Mouse (Mus musculus): ENCODE data around the gene H2-K1. TPM values are rescaled to one million over a fixed set of nuclear protein-coding genes. Genes with fewer than 3 reads are reported as not detected.

H2-K1 gene
- polyA plus RNA-seq, 1 experiment, result 0.91 TPM

DNA sequence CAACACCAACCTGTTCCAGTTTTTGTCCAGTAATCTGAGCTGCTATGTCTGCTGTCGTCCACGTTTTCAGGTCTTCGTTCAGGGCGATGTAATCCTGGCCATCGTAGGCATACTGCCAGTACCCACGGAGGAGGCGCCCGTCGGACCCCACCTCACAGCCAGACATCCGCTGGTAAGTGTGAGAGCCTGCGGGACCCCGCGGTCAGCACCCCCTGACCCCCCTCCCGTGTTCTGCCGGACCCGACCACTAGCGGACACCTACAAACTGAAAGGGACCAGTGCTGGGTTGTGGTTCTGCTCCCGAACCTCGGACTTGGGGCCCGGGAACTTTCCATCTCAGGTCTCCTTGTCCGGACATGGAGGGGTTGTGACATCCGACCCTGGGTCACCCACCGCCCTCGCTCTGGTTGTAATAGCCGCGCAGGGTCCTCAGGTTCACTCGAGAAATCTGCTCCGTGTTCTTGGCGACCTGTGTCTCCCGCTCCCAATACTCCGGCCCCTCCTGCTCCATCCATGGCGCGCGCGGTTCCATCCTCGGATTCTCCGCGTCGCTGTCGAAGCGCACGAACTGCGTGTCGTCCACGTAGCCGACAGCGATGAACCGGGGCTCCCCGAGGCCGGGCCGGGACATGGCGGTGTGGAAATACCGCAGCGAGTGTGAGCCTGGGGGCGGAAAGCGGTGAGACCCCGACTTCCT lies 22.1 kb downstream of the H2-K1 start:
- H3K36me3 ChIP-seq (ENCODE audit: control insufficient read depth), result no peaks in the 10 kb centered on the region
- H3K4me1 ChIP-seq (ENCODE audit: control insufficient read depth), result peaks cover 11% of the 10 kb centered on the region
- peaks cover 2% of the 10 kb centered on the region; the same call in 1 of the 2 replicates for H3K9me3 ChIP-seq (ENCODE audit: control insufficient read depth, low read length)
- peaks cover 40% of the 10 kb centered on the region for H3K27me3 ChIP-seq (ENCODE audit: control insufficient read depth)
- H3K4me3 ChIP-seq (replicated peaks), result peak overlapping the region; percentile 57
- TF ChIP-seq TAL1 (IDR thresholded peaks at IDR 0.05; ENCODE audit: low read length) (no peak), GATA1 (IDR thresholded peaks at IDR 0.05; ENCODE audit: low read length) (no peak)

GRCm38 (mm10) chr17:33973572-33973971 lies 26.6 kb downstream of the H2-K1 start:
- H3K36me3 ChIP-seq (ENCODE audit: control insufficient read depth), result no peaks in the 10 kb centered on the region
- no peak overlapping the region for H3K4me3 ChIP-seq (replicated peaks)
- peaks cover 5% of the 10 kb centered on the region; the same call in 1 of the 2 replicates for H3K9me3 ChIP-seq (ENCODE audit: control insufficient read depth, low read length)
- H3K27me3 ChIP-seq (ENCODE audit: control insufficient read depth), result peaks cover 19% of the 10 kb centered on the region
- H3K4me1 ChIP-seq (ENCODE audit: control insufficient read depth), result peaks cover 11% of the 10 kb centered on the region
- TF ChIP-seq TAL1 (IDR thresholded peaks at IDR 0.05; ENCODE audit: low read length), result no peak
- TF ChIP-seq GATA1 (IDR thresholded peaks at IDR 0.05; ENCODE audit: low read length), result no peak

DNA sequence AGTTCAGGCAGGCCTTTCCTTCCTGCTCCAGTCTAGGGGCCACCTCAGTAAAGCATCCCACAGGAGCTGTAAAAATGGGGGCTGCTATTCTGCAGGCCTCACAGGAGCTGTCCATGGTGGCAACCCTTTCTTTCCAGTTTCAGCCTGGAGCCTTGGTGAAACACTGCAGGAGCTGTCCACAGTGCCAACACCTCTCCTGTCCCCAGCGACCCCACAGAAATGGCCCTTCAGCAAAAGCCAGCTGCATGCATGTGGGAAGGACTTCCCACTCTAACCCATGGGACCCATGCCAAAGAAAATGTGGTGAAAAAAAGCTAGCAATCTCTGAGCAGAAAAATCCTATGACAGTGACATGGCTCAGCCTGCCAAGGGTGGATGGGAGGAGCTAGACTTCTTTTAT lies 27.5 kb downstream of the H2-K1 start:
- H3K36me3 ChIP-seq (ENCODE audit: control insufficient read depth), result no peaks in the 10 kb centered on the region
- peaks cover 7% of the 10 kb centered on the region for H3K4me1 ChIP-seq (ENCODE audit: control insufficient read depth)
- H3K4me3 ChIP-seq (replicated peaks), result no peak overlapping the region
- H3K27me3 ChIP-seq (ENCODE audit: control insufficient read depth), result peaks cover 10% of the 10 kb centered on the region
- TF ChIP-seq TAL1 (IDR thresholded peaks at IDR 0.05; ENCODE audit: low read length) (no peak), GATA1 (IDR thresholded peaks at IDR 0.05; ENCODE audit: low read length) (no peak)
- H3K9me3 ChIP-seq (ENCODE audit: control insufficient read depth, low read length), result peaks cover 5% of the 10 kb centered on the region; the same call in 1 of the 2 replicates

DNA sequence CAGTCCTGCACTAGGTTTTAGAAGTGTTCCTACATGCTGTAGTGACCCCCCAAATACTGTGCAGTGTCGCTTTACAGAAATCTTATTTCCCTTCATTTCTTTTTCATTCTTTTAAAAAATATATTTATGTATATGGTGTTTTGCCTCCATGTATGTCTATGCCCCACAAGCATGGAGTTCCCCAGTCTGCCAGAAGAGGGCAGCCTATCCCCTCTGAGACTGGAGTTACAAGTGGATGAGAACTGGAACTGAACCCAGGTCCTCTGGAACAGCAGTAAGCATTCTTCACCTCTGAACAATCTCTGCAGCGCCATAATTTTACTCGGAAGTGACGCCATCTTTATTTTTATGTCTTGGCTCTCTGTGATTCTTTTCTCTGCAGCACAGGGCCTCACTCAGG lies 30.8 kb downstream of the H2-K1 start:
- H3K36me3 ChIP-seq (ENCODE audit: control insufficient read depth), result peaks cover 18% of the 10 kb centered on the region
- TF ChIP-seq TAL1 (IDR thresholded peaks at IDR 0.05; ENCODE audit: low read length) (no peak), GATA1 (IDR thresholded peaks at IDR 0.05; ENCODE audit: low read length) (no peak)
- no peaks in the 10 kb centered on the region; the same call in 1 of the 2 replicates for H3K27me3 ChIP-seq (ENCODE audit: control insufficient read depth)
- H3K4me1 ChIP-seq (ENCODE audit: control insufficient read depth), result peaks cover 7% of the 10 kb centered on the region
- H3K4me3 ChIP-seq (replicated peaks), result no peak overlapping the region
- H3K9me3 ChIP-seq (ENCODE audit: control insufficient read depth, low read length), result peaks cover 5% of the 10 kb centered on the region; the same call in 1 of the 2 replicates

DNA sequence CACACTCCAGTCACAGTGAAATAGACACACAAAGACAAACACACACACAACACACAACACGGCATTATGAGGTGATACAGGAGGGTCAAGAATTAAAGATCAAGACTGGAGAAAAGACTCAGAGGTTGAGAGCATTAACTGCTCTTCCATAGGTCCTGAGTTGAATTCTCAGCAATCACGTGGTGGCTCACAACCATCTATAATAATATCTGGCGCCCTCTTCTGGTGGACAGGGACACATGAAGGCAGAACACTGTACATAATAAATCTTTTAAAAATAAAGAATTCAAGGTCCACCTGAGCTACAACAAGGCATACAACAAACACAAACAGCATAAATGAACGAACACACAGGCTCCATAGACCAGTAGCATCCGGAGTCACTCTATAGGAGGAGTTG lies 31.2 kb downstream of the H2-K1 start:
- no peak for TF ChIP-seq TAL1 (IDR thresholded peaks at IDR 0.05; ENCODE audit: low read length)

GRCm38 (mm10) chr17:33968489-33968888 lies 31.7 kb downstream of the H2-K1 start:
- peaks cover 4% of the 10 kb centered on the region for H3K4me1 ChIP-seq (ENCODE audit: control insufficient read depth)
- no peaks in the 10 kb centered on the region; the same call in 1 of the 2 replicates for H3K27me3 ChIP-seq (ENCODE audit: control insufficient read depth)
- TF ChIP-seq TAL1 (IDR thresholded peaks at IDR 0.05; ENCODE audit: low read length), result no peak
- TF ChIP-seq GATA1 (IDR thresholded peaks at IDR 0.05; ENCODE audit: low read length), result no peak
- peaks cover 21% of the 10 kb centered on the region for H3K36me3 ChIP-seq (ENCODE audit: control insufficient read depth)
- H3K4me3 ChIP-seq (replicated peaks), result no peak overlapping the region
- H3K9me3 ChIP-seq (ENCODE audit: control insufficient read depth, low read length), result peaks cover 4% of the 10 kb centered on the region; the same call in 1 of the 2 replicates

More for the DNA sequence above, 31.2 kb downstream of the H2-K1 start:
- H3K4me3 ChIP-seq (replicated peaks), result no peak overlapping the region
- H3K36me3 ChIP-seq (ENCODE audit: control insufficient read depth), result peaks cover 19% of the 10 kb centered on the region
- peaks cover 5% of the 10 kb centered on the region; the same call in 1 of the 2 replicates for H3K9me3 ChIP-seq (ENCODE audit: control insufficient read depth, low read length)
- no peaks in the 10 kb centered on the region; the same call in 1 of the 2 replicates for H3K27me3 ChIP-seq (ENCODE audit: control insufficient read depth)
- H3K4me1 ChIP-seq (ENCODE audit: control insufficient read depth), result peaks cover 7% of the 10 kb centered on the region

GRCm38 (mm10) chr17:33965846-33966550 lies 34.1 kb downstream of the H2-K1 start:
- no peak overlapping the region for H3K4me3 ChIP-seq (replicated peaks)
- no peaks in the 10 kb centered on the region; the same call in 1 of the 2 replicates for H3K27me3 ChIP-seq (ENCODE audit: control insufficient read depth)
- no peak for TF ChIP-seq TAL1 (IDR thresholded peaks at IDR 0.05; ENCODE audit: low read length)
- TF ChIP-seq GATA1 (IDR thresholded peaks at IDR 0.05; ENCODE audit: low read length), result no peak
- H3K9me3 ChIP-seq (ENCODE audit: control insufficient read depth, low read length), result peaks cover 3% of the 10 kb centered on the region; the same call in 1 of the 2 replicates
- H3K4me1 ChIP-seq (ENCODE audit: control insufficient read depth), result peaks cover 3% of the 10 kb centered on the region; the same call in 1 of the 2 replicates
- peaks cover 40% of the 10 kb centered on the region for H3K36me3 ChIP-seq (ENCODE audit: control insufficient read depth)

DNA sequence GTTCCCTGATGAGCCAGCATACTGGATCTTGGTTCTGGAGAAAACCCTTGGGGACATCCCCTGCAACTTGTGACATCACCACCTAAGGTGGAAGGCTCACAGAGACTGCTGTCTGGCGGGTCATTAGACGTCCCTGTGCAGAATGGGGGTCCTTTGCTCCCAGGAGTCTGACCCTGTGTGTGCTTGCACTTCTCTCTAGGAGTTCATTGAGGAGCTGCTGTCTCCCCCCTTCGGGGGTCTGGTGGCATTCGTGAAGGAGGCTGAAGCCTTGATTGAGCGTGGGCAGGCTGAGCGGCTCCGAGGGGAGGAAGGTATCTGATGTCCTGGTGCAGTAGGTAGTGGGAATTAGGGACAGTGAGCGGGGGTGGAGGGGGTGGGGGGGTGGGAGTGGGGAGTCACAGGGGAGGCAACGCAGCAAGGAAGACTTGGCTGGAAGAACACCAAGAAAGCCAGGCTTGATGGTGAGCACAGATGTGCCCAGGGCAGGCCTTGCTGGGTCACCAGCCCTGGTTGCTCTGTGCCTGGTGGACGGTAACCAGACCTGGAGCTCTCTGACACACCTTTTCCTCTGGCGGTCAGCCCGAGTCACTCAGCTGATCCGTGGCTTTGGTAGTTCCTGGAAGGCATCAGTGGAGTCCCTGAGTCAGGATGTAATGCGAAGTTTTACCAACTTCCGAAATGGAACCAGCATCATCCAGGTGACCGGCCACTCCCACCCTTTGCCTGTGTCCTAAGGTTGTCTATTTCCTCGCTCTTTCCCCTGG lies 34.9 kb downstream of the H2-K1 start:
- H3K36me3 ChIP-seq (ENCODE audit: control insufficient read depth), result peaks cover 46% of the 10 kb centered on the region
- H3K4me3 ChIP-seq (replicated peaks), result no peak overlapping the region
- TF ChIP-seq TAL1 (IDR thresholded peaks at IDR 0.05; ENCODE audit: low read length), result no peak
- no peak for TF ChIP-seq GATA1 (IDR thresholded peaks at IDR 0.05; ENCODE audit: low read length)
- H3K27me3 ChIP-seq (ENCODE audit: control insufficient read depth), result no peaks in the 10 kb centered on the region; the same call in 1 of the 2 replicates
- H3K4me1 ChIP-seq (ENCODE audit: control insufficient read depth), result peaks cover 3% of the 10 kb centered on the region; the same call in 1 of the 2 replicates
- peaks cover 2% of the 10 kb centered on the region; the same call in 1 of the 2 replicates for H3K9me3 ChIP-seq (ENCODE audit: control insufficient read depth, low read length)

All from erythroblast, embryonic 14.5 days (primary cell).